Mouse (Mus musculus) heart, postnatal 0 days (tissue): ENCODE measurements around the gene Mustn1.

Experiments
- CTCF ChIP-seq: IDR thresholded peaks from 2 replicates; pipeline ENCODE4 v1.5.1; 2016; ENCODE audit warnings: antibody characterized with exemption, control low read depth, low read depth
- EP300 ChIP-seq: IDR thresholded peaks from 2 replicates; pipeline ENCODE4 v1.6.1; 2016; ENCODE audit warnings: antibody characterized with exemption, low read depth

DNA sequence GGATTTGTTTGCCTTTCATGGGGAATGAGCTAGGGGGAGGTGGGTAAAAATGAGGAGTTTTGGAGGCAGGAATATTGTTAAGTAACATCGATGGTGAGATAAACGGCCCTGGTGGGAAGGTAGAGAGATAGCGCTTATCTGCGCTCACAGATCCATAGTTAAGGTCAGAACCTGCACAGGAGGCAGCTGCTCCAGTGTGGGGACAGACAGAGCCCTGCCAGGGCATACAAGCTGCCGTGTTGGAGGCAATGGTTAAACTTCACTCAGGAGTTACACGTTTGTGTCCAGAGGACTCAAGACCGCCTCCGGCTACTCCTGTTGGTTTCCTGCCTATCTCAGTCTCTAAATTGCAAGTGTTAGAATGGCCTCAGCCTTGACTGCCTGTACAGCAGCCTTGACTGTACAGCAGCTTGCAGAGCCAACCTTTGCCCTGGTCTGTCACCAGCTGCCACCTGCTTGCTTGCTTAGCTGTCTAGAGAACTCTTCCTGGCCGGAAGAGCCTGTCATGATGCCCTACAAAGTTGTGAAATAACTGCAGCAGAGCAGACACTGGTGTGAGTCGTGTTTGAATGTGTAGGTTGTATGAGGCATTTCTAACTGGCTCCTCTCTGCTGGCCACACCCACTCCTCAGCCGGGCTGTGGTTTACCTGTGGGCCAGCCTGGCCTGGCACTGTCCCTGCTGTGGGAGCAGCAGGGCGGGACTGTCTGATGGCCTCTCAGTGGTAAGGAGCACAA, 3.7 kb upstream of the Mustn1 start:
- TF ChIP-seq CTCF (no peak), EP300 (no peak)
